Mouse (Mus musculus) kidney, postnatal 10 days (tissue): ENCODE data around the gene Epb41l1.

Experiments
- DNase-seq: peaks from one replicate; pipeline ENCODE4 v3.0.0; 2021; ENCODE audit warnings: mixed read lengths

Gene Epb41l1

GRCm38 (mm10) chr2:156460470-156460869 lies 39.8 kb downstream of the Epb41l1 start:
- DNase-seq = peak; percentile 71

DNA sequence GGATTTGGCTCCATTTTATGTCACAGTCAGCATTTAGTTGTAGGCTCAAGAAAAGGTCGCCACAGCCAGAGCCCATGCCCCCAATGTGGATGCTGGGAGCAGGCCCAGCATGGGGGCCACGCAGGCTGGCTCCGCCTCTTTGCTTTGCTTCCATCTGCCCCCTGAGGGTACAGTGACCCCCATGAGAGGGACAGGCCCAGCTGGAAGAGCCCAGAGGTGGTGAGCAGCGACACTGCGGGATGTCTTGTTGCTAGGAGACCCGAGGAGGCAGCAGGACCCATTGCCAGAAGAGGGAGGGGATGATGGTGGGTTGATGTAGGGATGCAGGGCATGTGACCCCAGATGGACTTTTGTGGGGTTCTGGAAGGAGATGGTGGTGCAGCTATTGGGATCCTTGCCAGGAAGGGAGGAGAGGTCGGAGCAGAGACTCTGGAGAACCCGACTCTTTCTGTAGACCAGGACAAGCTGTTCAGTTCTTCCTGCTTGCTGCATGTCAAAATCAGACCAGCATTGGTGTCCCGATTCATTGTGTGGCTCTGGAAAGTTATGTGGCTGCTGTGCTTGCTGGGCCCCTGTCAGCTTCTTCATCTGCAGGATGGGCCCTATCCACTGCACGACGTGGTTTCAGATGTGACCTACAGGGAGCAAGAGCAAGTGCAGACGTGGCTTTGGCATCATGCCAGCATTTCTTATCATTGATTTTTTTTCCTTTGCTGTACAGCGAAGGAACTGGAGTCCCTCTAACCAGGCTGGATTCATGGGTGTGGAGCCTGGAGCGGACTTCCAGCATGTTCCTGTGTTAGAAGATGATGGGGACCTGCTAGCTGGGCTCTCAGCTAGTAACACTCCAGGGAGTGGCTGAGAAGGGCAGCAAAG lies 41.7 kb downstream of the Epb41l1 start:
- peak; percentile 42 for DNase-seq

GRCm38 (mm10) chr2:156464416-156464815 lies 43.7 kb downstream of the Epb41l1 start:
- no peak for DNase-seq

- no peak for DNase-seq
These were observed 46.8 kb downstream of the Epb41l1 start for GRCm38 (mm10) chr2:156467538-156467937.

- DNase-seq = no peak
These were observed 48.2 kb downstream of the Epb41l1 start for GRCm38 (mm10) chr2:156468890-156469289.

- DNase-seq = no peak
These were observed 48.8 kb downstream of the Epb41l1 start for GRCm38 (mm10) chr2:156469508-156469907.

DNA sequence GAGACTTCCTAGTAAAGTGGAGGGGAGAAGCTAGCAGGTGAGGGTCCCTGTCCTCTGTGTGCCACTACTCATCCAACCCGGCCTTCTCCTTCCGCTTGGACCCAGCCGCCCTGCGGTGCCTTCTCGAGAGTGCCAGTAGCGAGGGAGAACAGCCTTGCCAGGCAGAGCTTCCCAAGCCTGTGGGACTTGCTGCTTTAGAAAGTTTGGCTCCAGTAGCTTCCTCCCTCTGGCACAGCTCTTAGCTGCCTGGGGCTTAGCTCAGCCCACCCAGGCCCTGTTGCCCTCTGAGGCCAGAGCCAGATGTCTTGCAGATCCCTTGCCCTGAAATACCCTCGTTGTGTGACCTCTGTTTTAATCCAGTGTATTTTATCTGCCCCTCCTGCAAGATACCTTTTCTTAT lies 50.2 kb downstream of the Epb41l1 start:
- no peak for DNase-seq

- DNase-seq = no peak
These were observed 51.6 kb downstream of the Epb41l1 start for GRCm38 (mm10) chr2:156472336-156472735.

- DNase-seq = no peak
These were observed 53.0 kb downstream of the Epb41l1 start for GRCm38 (mm10) chr2:156473696-156474095.

DNA sequence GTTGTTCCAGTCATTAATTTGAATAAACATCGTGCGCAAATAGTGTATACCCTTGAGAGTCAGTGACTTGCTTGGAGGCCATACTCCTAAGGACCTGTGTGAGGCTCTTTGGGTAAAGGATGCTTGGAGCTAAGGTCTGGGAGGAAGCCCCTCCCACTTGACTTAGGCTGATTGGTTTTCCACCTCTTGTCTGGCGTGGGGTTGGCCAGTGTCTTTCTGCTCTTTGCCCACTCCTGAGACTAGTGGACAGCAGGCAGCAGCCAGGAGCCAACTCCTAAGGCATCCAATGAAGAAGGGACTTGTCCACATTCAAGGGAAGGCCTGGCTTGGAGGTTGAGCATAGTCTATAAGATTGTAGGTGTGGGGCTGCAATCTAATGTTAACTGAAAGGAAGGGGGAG lies 53.4 kb downstream of the Epb41l1 start:
- no peak for DNase-seq

- DNase-seq = peak; percentile 67
These were observed 54.2 kb downstream of the Epb41l1 start for GRCm38 (mm10) chr2:156474891-156475284.

GRCm38 (mm10) chr2:156475285-156476110 lies 54.8 kb downstream of the Epb41l1 start:
- DNase-seq = peak; percentile 81

DNA sequence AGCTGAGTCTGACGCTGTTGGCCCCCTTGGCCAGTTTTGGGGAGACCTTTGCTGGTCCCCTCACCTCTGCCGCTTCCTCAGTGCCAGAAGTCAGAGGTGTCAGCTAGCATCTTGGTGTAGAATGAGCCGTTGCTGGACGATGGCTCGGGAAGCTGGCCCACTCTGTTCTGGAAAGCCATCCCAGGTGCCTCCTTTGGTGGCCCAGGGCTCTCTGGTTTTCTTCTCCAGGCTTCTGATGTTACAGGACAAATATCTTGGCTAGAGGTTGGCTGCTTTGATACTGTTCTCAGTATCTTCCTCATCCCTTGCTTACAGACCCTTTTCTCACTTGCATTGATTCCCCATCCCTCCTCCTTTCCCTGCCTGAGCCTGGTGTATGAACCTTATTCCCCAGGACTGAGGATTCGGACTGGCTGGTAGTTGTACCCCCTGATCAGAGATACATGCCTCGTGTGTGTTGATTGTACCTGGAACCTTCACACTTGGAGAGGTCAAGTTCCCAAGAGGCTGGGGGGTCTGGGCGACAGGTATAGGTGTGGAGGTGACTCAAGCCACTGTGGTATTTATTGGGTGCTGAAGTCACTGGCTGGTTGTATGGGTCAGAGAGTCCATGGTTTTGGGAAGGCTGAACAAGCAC lies 55.5 kb downstream of the Epb41l1 start:
- peak; percentile 6 for DNase-seq

DNA sequence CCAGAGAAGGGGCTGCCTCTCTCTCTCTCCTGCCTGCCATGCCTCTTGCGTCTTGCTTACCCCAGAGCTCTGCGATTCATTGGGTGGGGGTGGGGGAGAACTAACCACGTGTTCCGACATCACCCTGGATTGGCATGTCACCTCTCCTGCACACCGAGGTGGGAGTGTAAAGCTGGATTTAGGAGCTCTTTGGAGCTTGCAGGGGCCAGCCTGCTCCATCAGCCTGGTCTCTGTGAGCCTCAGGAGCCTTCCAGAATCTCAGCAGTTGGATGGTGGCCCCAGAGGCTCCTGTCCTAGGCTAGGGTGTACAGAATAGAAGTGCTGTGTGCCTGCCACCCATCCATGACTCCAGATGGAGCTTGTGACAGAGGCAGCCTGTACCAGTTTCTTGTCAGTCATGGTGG lies 56.0 kb downstream of the Epb41l1 start:
- peak; percentile 8 for DNase-seq

DNA sequence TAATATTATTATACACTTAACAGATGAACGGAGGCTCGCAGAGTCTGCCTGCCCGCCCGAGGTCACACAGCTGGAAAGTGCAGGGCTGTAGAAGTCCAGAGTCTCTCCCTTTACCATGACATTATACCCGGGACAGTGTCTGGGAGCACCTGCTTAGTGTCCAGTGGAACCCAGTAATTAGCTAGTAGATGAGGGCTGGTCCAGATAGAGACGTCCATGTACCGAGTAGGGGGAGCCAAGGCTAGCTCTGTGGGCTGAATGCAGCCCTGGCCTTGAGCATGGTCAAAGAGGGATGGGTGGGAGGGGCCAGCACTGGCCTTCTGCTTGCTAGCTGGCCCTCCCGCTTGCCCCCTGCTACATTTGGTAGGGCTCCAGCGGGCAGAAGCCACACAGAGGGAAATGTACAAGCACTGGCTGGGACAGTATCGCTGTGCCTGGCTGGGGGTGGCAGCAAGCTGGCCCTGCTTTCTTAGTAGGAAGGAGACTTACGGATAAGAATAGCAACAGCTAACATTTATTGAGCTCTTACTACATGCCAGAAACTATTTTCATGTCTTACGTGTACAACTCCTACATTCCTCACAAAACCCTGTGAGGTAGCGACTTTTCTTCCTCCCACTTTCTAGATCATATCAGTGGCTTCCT lies 57.5 kb downstream of the Epb41l1 start:
- DNase-seq = peak; percentile 6

GRCm38 (mm10) chr2:156479833-156480232 lies 59.1 kb downstream of the Epb41l1 start:
- DNase-seq = no peak

- DNase-seq = no peak
These were observed 59.6 kb downstream of the Epb41l1 start for GRCm38 (mm10) chr2:156480267-156480666.

GRCm38 (mm10) chr2:156482299-156482698 lies 61.6 kb downstream of the Epb41l1 start:
- peak; percentile 76 for DNase-seq

DNA sequence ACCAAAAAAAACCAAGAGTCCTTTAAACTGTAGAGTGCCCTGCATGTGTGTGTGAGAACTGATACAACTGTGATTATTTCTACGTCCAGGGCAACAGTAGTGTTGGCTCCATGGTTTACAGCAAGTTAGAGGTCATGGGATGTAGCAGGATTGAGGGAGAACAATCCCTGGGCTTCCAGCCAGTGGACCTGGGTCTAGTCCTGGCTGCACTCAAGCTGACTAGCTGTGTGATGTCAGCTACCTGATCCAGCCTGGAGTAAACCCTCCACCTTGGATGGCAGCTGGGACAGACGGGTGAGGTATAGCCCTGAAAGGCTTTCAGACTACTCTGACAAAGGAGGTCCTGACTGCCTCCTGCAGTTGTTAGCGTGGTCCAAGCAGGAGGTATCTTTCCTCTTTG lies 62.1 kb downstream of the Epb41l1 start:
- DNase-seq = no peak

GRCm38 (mm10) chr2:156483204-156483603 lies 62.5 kb downstream of the Epb41l1 start:
- no peak for DNase-seq

DNA sequence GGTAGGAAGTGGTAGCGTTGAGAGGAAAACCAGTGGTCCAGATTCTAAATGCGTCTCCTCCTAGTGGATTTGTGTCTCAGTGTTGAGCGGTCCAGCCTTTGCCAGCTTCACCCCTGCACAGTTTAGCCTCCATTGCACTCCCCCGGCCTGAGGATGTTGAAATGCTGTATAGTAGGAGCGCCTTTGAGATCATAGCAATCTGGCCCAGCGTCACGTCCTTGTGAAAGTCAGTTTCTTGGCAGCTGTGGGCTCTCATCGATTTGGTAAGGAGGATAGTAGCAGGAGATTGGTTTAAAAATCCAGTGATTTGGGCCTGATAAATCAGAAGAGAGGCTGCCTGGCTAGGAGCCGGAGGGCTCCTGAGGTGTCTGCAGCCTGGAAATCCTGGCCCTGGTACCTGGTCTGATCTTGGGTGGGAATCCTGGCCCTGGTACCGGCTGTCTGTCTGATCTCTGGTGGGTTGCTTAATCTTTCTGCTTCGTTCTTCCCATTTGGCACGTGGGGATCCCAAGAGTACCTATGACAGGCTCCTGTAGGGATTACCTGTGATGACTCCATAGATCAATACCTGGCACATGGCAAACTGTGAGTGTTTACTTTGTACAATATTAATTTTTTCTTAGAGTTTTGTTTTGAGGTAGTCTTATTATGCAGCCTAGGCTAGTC lies 65.5 kb downstream of the Epb41l1 start:
- DNase-seq = peak; percentile 8

- DNase-seq = peak; percentile 4
These were observed 67.0 kb downstream of the Epb41l1 start for GRCm38 (mm10) chr2:156487589-156488160.
